Mouse (Mus musculus) MEL (cell line): ENCODE data around the gene Iqcd. TPM values are rescaled to one million over a fixed set of nuclear protein-coding genes. Genes with fewer than 3 reads are reported as not detected.

Experiments
- DNase-seq: peaks from one replicate; pipeline ENCODE4 v3.0.0; 2011; ENCODE audit warnings: low read depth, low spot score
- H3K27ac ChIP-seq: 2 replicates; pipeline ENCODE4 v1.5.1; 2012; ENCODE audit warnings: low read depth, mild to moderate bottlenecking, control low read depth, low read length, moderate library complexity; ENCODE audit not compliant: control insufficient read depth
- H3K27me3 ChIP-seq, 2 experiments: fragments of 150-350 bp in 1 of 2; sonication (generic) in 1 of 2; 2 replicates each; pipeline ENCODE4 v1.6.1; 2012; ENCODE audit warnings: low read length in 2 of 2, mild to moderate bottlenecking in 2 of 2, improper control_type of control experiment in 1 of 2, moderate library complexity in 1 of 2; ENCODE audit not compliant: insufficient read depth in 2 of 2, control insufficient read depth in 1 of 2
- H3K36me3 ChIP-seq, 2 experiments: 2 replicates each; pipeline ENCODE4 v1.6.1; 2012 to 2014; ENCODE audit warnings: low read length in 2 of 2, improper control_type of control experiment in 1 of 2, inconsistent platforms in 1 of 2, mild to moderate bottlenecking in 1 of 2; ENCODE audit not compliant: insufficient read depth in 2 of 2, control insufficient read depth in 1 of 2
- H3K4me1 ChIP-seq, 2 experiments: fragments of 150-350 bp in 1 of 2; sonication (generic) in 1 of 2; 2 replicates each; pipeline ENCODE4 v1.6.1; 2012; ENCODE audit warnings: low read length in 2 of 2, improper control_type of control experiment in 1 of 2, mild to moderate bottlenecking in 1 of 2; ENCODE audit not compliant: insufficient read depth in 2 of 2, control insufficient read depth in 1 of 2
- H3K4me3 ChIP-seq, 2 experiments: fragments of 150-350 bp in 1 of 2; sonication (generic) in 1 of 2; 2 replicates each; pipeline ENCODE4 v1.5.1; 2012; ENCODE audit warnings: low read depth in 2 of 2, low read length in 2 of 2, mild to moderate bottlenecking in 2 of 2, moderate library complexity in 2 of 2, control low read depth in 1 of 2, improper control_type of control experiment in 1 of 2; ENCODE audit not compliant: control insufficient read depth in 1 of 2, insufficient read depth in 1 of 2
- H3K79me2 ChIP-seq: 2 replicates; pipeline ENCODE4 v1.6.1; 2012; ENCODE audit warnings: mild to moderate bottlenecking, low read length, moderate library complexity; ENCODE audit not compliant: control insufficient read depth, poor library complexity, insufficient read depth
- H3K9ac ChIP-seq: 2 replicates; pipeline ENCODE4 v1.6.1; 2012; ENCODE audit warnings: low read depth, mild to moderate bottlenecking, control low read depth, low read length, moderate library complexity; ENCODE audit not compliant: control insufficient read depth, poor library complexity, severe bottlenecking
- H3K9me3 ChIP-seq: fragments of 150-350 bp; sonication (generic); replicated peaks from 2 replicates; pipeline ENCODE4 v1.6.1; 2012; ENCODE audit warnings: mild to moderate bottlenecking, low read length, improper control_type of control experiment, moderate library complexity; ENCODE audit not compliant: insufficient read depth
- CTCF ChIP-seq, 3 experiments: IDR thresholded peaks in 2 of 3; conservative IDR thresholded peaks in 1 of 3; 2 replicates each; pipeline ENCODE4 v1.5.1; 2011 to 2012; ENCODE audit warnings: low read length in 3 of 3, low read depth in 2 of 3, mild to moderate bottlenecking in 2 of 3, improper control_type of control experiment in 1 of 3, inconsistent platforms in 1 of 3, mixed read lengths in 1 of 3, moderate library complexity in 1 of 3; ENCODE audit not compliant: control insufficient read depth in 1 of 3, insufficient read depth in 1 of 3, poor library complexity in 1 of 3, severe bottlenecking in 1 of 3
- ELF1 ChIP-seq: IDR thresholded peaks from 2 replicates; pipeline ENCODE4 v1.6.1; 2014; ENCODE audit warnings: low read depth, mild to moderate bottlenecking, inconsistent platforms, low read length, improper control_type of control experiment, moderate library complexity
- GATA1 ChIP-seq: IDR thresholded peaks from 2 replicates; pipeline ENCODE4 v1.6.1; 2011; ENCODE audit warnings: low read depth, low read length, improper control_type of control experiment
- HCFC1 ChIP-seq: IDR thresholded peaks from 2 replicates; pipeline ENCODE4 v1.6.1; 2012; ENCODE audit warnings: low read depth, mild to moderate bottlenecking, inconsistent platforms, low read length, improper control_type of control experiment, moderate library complexity
- KAT2A ChIP-seq: conservative IDR thresholded peaks from 2 replicates; pipeline ENCODE4 v1.6.1; 2012; ENCODE audit warnings: low read depth, low read length, improper control_type of control experiment, inconsistent platforms
- MAX ChIP-seq: IDR thresholded peaks from 2 replicates; pipeline ENCODE4 v1.6.1; 2011; ENCODE audit warnings: low read length, improper control_type of control experiment
- MAZ ChIP-seq: IDR thresholded peaks from 2 replicates; pipeline ENCODE4 v1.6.1; 2012; ENCODE audit warnings: low read depth, mild to moderate bottlenecking, inconsistent platforms, low read length, improper control_type of control experiment
- MEF2A ChIP-seq: IDR thresholded peaks from 2 replicates; pipeline ENCODE4 v1.6.1; 2014; ENCODE audit warnings: low read depth, mild to moderate bottlenecking, inconsistent platforms, low read length, improper control_type of control experiment; ENCODE audit not compliant: poor library complexity, insufficient replicate concordance, severe bottlenecking; ENCODE audit errors: extremely low read depth
- MXI1 ChIP-seq: IDR thresholded peaks from 2 replicates; pipeline ENCODE4 v1.6.1; 2011; ENCODE audit warnings: mild to moderate bottlenecking, low read depth, low read length, improper control_type of control experiment
- MYB ChIP-seq: IDR thresholded peaks from 2 replicates; pipeline ENCODE4 v1.6.1; 2011; ENCODE audit warnings: mild to moderate bottlenecking, low read depth, low read length, improper control_type of control experiment
- MYC ChIP-seq: IDR thresholded peaks from 2 replicates; pipeline ENCODE4 v1.6.1; 2011; ENCODE audit warnings: low read depth, mild to moderate bottlenecking, low read length, improper control_type of control experiment, moderate library complexity
- NELFE ChIP-seq: IDR thresholded peaks from 2 replicates; pipeline ENCODE4 v1.6.1; 2011; ENCODE audit warnings: low read depth, low read length, improper control_type of control experiment
- NRF1 ChIP-seq: IDR thresholded peaks from 2 replicates; pipeline ENCODE4 v1.6.1; 2014; ENCODE audit warnings: low read depth, mild to moderate bottlenecking, inconsistent platforms, low read length, improper control_type of control experiment, moderate library complexity; ENCODE audit not compliant: poor library complexity, insufficient read depth, severe bottlenecking
- POLR2AphosphoS2 ChIP-seq: IDR thresholded peaks from 2 replicates; pipeline ENCODE4 v1.6.1; 2011; ENCODE audit warnings: low read length, improper control_type of control experiment
- RCOR1 ChIP-seq: IDR thresholded peaks from 2 replicates; pipeline ENCODE4 v1.6.1; 2012; ENCODE audit warnings: low read depth, mild to moderate bottlenecking, inconsistent platforms, low read length, improper control_type of control experiment
- SIN3A ChIP-seq: IDR thresholded peaks from 2 replicates; pipeline ENCODE4 v1.6.1; 2012; ENCODE audit warnings: low read length, improper control_type of control experiment, inconsistent platforms
- TCF12 ChIP-seq: IDR thresholded peaks from 2 replicates; pipeline ENCODE4 v1.6.1; 2014; ENCODE audit warnings: low read depth, mild to moderate bottlenecking, inconsistent platforms, low read length, improper control_type of control experiment, moderate library complexity
- USF2 ChIP-seq, 2 experiments: IDR thresholded peaks; 2 replicates each; pipeline ENCODE4 v1.6.1; 2011 to 2012; ENCODE audit warnings: improper control_type of control experiment in 2 of 2, low read length in 2 of 2, borderline replicate concordance in 1 of 2, inconsistent platforms in 1 of 2, low read depth in 1 of 2, mild to moderate bottlenecking in 1 of 2; ENCODE audit not compliant: insufficient read depth in 1 of 2
- ZC3H11A ChIP-seq: IDR thresholded peaks from 2 replicates; pipeline ENCODE4 v1.6.1; 2012; ENCODE audit warnings: low read depth, mild to moderate bottlenecking, inconsistent platforms, low read length, improper control_type of control experiment
- polyA plus RNA-seq, 2 experiments: library from polyadenylated mRNA; stranded (reverse) in 1 of 2; unstranded in 1 of 2; fragments of >175 nt in 1 of 2; fragments of >200 nt in 1 of 2; gene quantifications; 2 replicates each; pipeline versions ENCODE4 v1.2.1 to v1.2.4; 2012; ENCODE audit warnings: low replicate concordance in 2 of 2, low read depth in 1 of 2; ENCODE audit not compliant: insufficient read length in 2 of 2, insufficient read depth in 1 of 2, missing spikeins in 1 of 2
- total RNA-seq: library from RNA; depleted of rRNA; stranded (reverse); fragments of 300-350 nt; gene quantifications from 2 replicates; pipeline ENCODE4 v1.2.3, GENCODE M21; 2012

Iqcd gene
- total and polyA plus RNA-seq, 3 experiments = 1.1 to 2.2 TPM; not detected in 1

DNA sequence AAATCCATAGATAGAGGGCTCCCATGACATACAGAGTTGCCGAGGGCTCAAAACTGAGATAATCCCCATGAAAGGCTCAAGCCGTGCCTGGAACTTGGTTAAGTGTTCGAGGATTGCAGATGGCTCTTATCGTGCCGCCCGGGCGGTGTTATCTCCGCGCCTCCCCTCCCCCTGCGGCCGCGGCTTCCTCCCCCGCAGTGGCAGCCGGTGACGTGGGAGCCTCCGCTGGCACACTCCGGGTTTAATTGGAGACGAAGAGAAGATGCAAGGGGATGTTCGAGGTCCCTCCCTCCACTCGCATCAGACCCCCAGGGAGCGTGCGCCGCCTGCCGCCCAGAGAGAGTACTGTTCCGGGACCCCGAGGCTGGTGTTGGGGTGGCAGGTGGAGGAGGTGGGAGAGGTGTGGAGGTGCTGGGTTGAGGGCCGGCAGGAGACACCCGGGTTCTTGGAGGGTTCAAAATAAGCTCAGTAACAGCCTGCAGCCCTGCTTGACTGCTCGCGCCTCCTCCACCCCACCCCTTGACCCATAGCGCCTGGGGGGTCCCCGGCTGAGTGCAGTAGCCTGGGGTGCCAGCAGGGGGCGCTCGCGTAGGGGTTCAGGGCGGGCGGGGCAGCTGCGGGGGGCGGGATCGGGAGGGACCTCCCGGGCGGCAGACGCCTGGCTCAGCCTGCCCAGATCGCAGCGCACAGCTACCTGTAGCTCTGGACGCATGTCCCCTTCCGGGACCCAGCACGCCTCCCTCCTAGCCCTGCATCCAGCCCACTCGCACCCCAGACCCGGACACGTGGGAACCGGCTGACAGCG, 60.0 kb downstream of the Iqcd start, which contains the start of gene Rasal1 (continued):
- TF ChIP-seq HCFC1 (0 out of 2 replicates have a peak, but pooled peaks have one; percentile 49), GATA1 (peak; percentile 94), RCOR1 (peak; percentile 98), NELFE (no peak)

DNA sequence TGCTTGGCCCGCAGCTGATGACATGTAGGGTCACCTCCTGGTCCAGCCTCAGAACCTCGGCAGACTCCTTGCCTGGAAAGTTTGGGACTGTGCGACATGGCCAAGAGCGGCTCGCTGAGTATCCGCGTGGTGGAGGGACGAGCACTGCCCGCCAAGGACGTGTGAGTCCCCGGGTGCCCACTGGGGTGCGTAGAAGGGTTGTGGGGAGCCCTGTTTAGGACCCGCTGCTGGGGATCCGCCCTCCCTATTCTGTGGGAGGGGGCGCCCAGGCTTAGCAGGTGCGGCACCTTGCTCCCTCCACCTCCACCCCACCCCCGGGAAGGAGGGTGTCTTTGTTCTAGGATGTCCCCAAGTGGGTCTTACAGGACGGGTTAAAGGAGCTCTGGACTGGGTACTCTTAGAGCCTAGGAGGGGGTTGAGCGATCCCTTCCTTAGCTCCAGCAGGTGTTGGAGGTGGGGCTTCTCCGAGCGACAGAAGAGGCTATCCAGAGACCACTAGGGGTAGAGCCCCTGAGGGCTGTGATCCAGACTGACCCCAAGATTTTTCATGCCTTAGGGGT, 60.6 kb downstream of the Iqcd start:
- H3K4me1 ChIP-seq = peaks cover 0 to 14% of the 10 kb centered on the region in 2 experiments; a peak in 3 of 4 replicates
- peak overlapping the region; percentile 66 for H3K9ac ChIP-seq
- peaks cover 0 to 7% of the 10 kb centered on the region in 2 experiments; a peak in 1 of 4 replicates for H3K36me3 ChIP-seq
- no peak for DNase-seq
- no peaks in the 10 kb centered on the region for H3K27me3 ChIP-seq
- peak overlapping the region; percentile 29; the same call in 1 of the 2 replicates for H3K27ac ChIP-seq
- peak overlapping the region; percentile 51 to 68; a peak in 3 of 4 replicates for H3K4me3 ChIP-seq
- TF ChIP-seq KAT2A = no peak
- TF ChIP-seq SIN3A = no peak
- no peak for TF ChIP-seq MEF2A
- no peak for TF ChIP-seq POLR2AphosphoS2
- no peak for TF ChIP-seq USF2 (IDR thresholded peaks at IDR 0.05; ENCODE audit: borderline replicate concordance in 1 of 2, insufficient read depth in 1 of 2, low read depth in 1 of 2, low read length in 2 of 2)
- no peak for TF ChIP-seq MAX
- no peak for TF ChIP-seq TCF12
- TF ChIP-seq NELFE = no peak
- peak in 1 of 3 experiments; percentile 9; a peak in 2 of 6 replicates for TF ChIP-seq CTCF (IDR thresholded peaks at IDR 0.05 in 2 of 3, conservative IDR thresholded peaks at IDR 0.05 in 1 of 3; ENCODE audit: control insufficient read depth in 1 of 3, insufficient read depth in 1 of 3, low read depth in 2 of 3, low read length in 3 of 3, poor library complexity in 1 of 3, severe bottlenecking in 1 of 3)
- TF ChIP-seq MAZ = no peak
- no peak for TF ChIP-seq HCFC1
- TF ChIP-seq ZC3H11A = no peak
- TF ChIP-seq MYB = no peak
- TF ChIP-seq MXI1 = peak; percentile 55; the same call in 1 of the 2 replicates
- no peak for TF ChIP-seq NRF1
- TF ChIP-seq ELF1 = no peak
- TF ChIP-seq MYC = no peak
- H3K79me2 ChIP-seq = no peaks in the 10 kb centered on the region
- H3K9me3 ChIP-seq = no peaks in the 10 kb centered on the region
